Mouse (Mus musculus): ENCODE data around the gene Tmem145.

DNA sequence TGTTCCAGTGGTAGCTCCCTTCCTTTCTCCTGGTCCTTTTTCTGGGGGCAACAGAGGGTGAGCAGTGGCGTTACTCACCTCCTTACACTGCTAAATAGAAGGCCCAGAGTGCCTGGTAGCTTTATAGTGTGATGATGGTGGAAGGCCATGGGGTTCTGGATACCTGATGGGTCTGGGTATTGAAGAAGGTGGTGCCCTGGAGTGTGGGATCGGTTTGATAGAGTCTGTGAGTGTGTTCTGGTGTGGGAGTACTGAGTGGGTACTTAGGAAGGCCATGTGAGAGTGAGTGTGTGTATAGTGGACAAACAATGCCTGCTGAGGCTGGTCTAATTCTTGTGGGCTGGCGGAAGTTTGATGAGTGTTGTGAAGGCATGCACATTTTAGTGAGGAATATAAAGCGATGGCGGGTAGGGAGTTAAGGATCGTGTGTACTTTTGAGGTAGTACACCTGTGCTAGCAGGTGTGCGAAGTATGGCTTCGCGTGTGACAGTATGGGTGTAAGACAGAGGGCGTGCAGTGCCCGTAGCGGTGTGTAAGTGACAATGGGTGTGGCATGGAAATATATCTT lies 24.7 kb upstream of the Tmem145 start:
- TF ChIP-seq CTCF (IDR thresholded peaks at IDR 0.05; ENCODE audit: low read depth) (no peak), EP300 (IDR thresholded peaks at IDR 0.05; ENCODE audit: low read depth) (no peak)

Measured in heart, postnatal 0 days (tissue).